Mouse (Mus musculus) brain, embryonic 14.5 days (tissue): ENCODE measurements around the gene Cacna2d3.

Experiments used
- CTCF ChIP-seq: fragments of 200-500 bp; IDR thresholded peaks from 2 replicates; pipeline ENCODE4 v1.5.1; 2012; ENCODE audit warnings: inconsistent platforms, mild to moderate bottlenecking, moderate library complexity, borderline replicate concordance; ENCODE audit not compliant: insufficient read depth, insufficient read length; ENCODE audit errors: extremely low read depth
- POLR2A ChIP-seq: fragments of 200-500 bp; IDR thresholded peaks from 2 replicates; pipeline ENCODE4 v1.6.1; 2012; ENCODE audit warnings: mild to moderate bottlenecking, inconsistent platforms, borderline replicate concordance; ENCODE audit not compliant: poor library complexity, insufficient read depth, insufficient read length, severe bottlenecking; ENCODE audit errors: extremely low read depth

DNA sequence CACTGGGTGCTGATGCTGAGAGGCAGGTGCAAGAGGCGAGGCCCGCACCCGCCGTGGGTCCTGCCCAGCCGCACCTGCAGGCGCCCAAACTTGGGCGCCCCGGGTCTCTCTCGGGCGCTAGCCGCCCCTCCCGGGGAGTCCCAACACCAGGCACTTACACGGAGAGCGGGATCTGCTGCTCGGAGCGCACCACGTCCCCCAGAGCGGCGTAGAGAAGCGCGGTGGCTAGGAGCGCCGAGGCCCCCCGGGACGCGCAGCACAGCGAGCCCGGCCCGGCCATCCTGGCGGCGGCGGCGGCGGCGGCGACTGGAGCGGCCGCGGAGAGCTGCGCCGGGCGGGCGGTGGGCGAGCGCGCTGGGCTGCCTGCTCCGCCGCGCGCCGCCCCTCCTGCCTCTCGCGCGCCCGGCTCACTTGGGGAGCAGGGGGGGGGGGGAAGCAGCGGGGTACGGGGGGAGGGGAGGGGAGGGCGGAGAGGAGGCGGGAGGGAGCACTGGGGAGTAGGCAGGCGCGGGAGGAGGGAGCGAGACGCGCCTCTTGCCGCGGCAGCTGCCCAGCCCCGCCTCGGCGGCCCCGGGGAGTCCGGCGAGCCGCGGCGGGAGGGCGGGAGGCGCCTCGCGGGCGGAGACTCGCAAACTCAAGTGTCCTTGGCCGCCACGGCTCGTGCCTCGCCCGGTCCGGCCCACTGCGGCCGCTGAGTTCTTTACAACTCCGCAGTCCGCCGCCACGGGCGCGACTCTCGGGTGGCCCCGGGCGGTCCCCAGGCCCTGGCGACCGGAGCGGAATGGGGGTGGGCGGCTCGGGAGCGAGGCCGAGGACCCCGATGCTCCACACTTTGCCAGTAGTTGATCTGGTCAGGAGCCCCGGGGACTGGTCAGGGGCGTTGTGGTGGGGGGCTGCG, at the start of gene Cacna2d3:
- TF ChIP-seq CTCF = no peak
- TF ChIP-seq POLR2A = peak; percentile 67
